Mouse (Mus musculus) left cerebral cortex, postnatal 4 days (tissue): ENCODE measurements around the gene Csnk2a2. TPM values are rescaled to one million over a fixed set of nuclear protein-coding genes. Genes with fewer than 3 reads are reported as not detected.

Experiments used
- DNase-seq: peaks from one replicate; pipeline ENCODE4 v3.0.0-alpha.2; 2022
- intact Hi-C: fragments of 180-260 bp; cut with DNase I; formaldehyde crosslinking; loops from one replicate; pipeline ENCODE4 v1.15.1; 2025
- total RNA-seq, 2 experiments: library from RNA; stranded (reverse); gene quantifications; 2 replicates each; pipeline ENCODE4 v1.2.3; 2021

The Csnk2a2 gene
- total RNA-seq = 10 to 100 TPM; 81.1 to 93.5 TPM

- no peak for DNase-seq
- intact Hi-C loops = no loop called here
Observed at GRCm38 (mm10) chr8:95490006-95490405, at the start of gene Csnk2a2. TSS of gene Csnk2a2 (minus strand) at chr8:95490039.

- intact Hi-C loops = loop anchor here (5.0 kb wide), 1 partner anchor 52 kb away; no protein-coding TSS in a partner anchor
- no peak for DNase-seq
Observed at GRCm38 (mm10) chr8:95539487-95539886, 49.6 kb upstream of the Csnk2a2 start.

GRCm38 (mm10) chr8:95533584-95534387 lies 43.9 kb upstream of the Csnk2a2 start, which contains the start of gene Ccdc113:
TSS of gene Ccdc113 (plus strand) at chr8:95534085.
- peak; percentile 55 for DNase-seq
- intact Hi-C loops = no loop called here

GRCm38 (mm10) chr8:95532206-95532605 lies 42.4 kb upstream of the Csnk2a2 start:
- intact Hi-C loops = no loop called here
- no peak for DNase-seq

- intact Hi-C loops = no loop called here
- DNase-seq = no peak
Observed at GRCm38 (mm10) chr8:95528750-95529310, 39.0 kb upstream of the Csnk2a2 start.

GRCm38 (mm10) chr8:95528194-95528593 lies 38.4 kb upstream of the Csnk2a2 start:
- intact Hi-C loops = no loop called here
- no peak for DNase-seq

GRCm38 (mm10) chr8:95523991-95524390 lies 34.2 kb upstream of the Csnk2a2 start:
- DNase-seq = no peak
- intact Hi-C loops = no loop called here

GRCm38 (mm10) chr8:95516928-95517327 lies 27.1 kb upstream of the Csnk2a2 start:
- no peak for DNase-seq
- intact Hi-C loops = no loop called here

GRCm38 (mm10) chr8:95513219-95513618 lies 23.4 kb upstream of the Csnk2a2 start:
- intact Hi-C loops = no loop called here
- no peak for DNase-seq

GRCm38 (mm10) chr8:95512257-95512656 lies 22.4 kb upstream of the Csnk2a2 start:
- no peak for DNase-seq
- intact Hi-C loops = no loop called here

- intact Hi-C loops = no loop called here
- DNase-seq = no peak
Observed at GRCm38 (mm10) chr8:95506245-95506644, 16.4 kb upstream of the Csnk2a2 start.

- no peak for DNase-seq
- intact Hi-C loops = no loop called here
Observed at GRCm38 (mm10) chr8:95505606-95506005, 15.8 kb upstream of the Csnk2a2 start.

GRCm38 (mm10) chr8:95504835-95505234 lies 15.0 kb upstream of the Csnk2a2 start:
- no peak for DNase-seq

GRCm38 (mm10) chr8:95502431-95502830 lies 12.6 kb upstream of the Csnk2a2 start:
- intact Hi-C loops = no loop called here
- peak; percentile 35 for DNase-seq

More at GRCm38 (mm10) chr8:95504835-95505234, 15.0 kb upstream of the Csnk2a2 start:
- intact Hi-C loops = no loop called here

GRCm38 (mm10) chr8:95500436-95500835 lies 10.6 kb upstream of the Csnk2a2 start:
- intact Hi-C loops = no loop called here
- no peak for DNase-seq

- intact Hi-C loops = no loop called here
Observed at GRCm38 (mm10) chr8:95499266-95500064, 9.6 kb upstream of the Csnk2a2 start.

GRCm38 (mm10) chr8:95497821-95498220 lies 8.0 kb upstream of the Csnk2a2 start:
- intact Hi-C loops = no loop called here
- DNase-seq = no peak

More at GRCm38 (mm10) chr8:95499266-95500064, 9.6 kb upstream of the Csnk2a2 start:
- peak; percentile 61 for DNase-seq

- DNase-seq = no peak
Observed at GRCm38 (mm10) chr8:95496420-95496819, 6.6 kb upstream of the Csnk2a2 start.

GRCm38 (mm10) chr8:95495444-95495843 lies 5.6 kb upstream of the Csnk2a2 start:
- intact Hi-C loops = no loop called here
- DNase-seq = no peak

More at GRCm38 (mm10) chr8:95496420-95496819, 6.6 kb upstream of the Csnk2a2 start:
- intact Hi-C loops = no loop called here

GRCm38 (mm10) chr8:95492057-95492456 lies 2.2 kb upstream of the Csnk2a2 start:
- DNase-seq = no peak
- intact Hi-C loops = no loop called here

GRCm38 (mm10) chr8:95488698-95489332 lies 1.0 kb downstream of the Csnk2a2 start:
- intact Hi-C loops = loop anchor here (5.0 kb wide), 1 partner anchor 48 kb away; no protein-coding TSS in a partner anchor
- DNase-seq = peak; percentile 87
